14 mouse cellular contexts compared by ENCODE assay signal in the genomic region with DNA sequence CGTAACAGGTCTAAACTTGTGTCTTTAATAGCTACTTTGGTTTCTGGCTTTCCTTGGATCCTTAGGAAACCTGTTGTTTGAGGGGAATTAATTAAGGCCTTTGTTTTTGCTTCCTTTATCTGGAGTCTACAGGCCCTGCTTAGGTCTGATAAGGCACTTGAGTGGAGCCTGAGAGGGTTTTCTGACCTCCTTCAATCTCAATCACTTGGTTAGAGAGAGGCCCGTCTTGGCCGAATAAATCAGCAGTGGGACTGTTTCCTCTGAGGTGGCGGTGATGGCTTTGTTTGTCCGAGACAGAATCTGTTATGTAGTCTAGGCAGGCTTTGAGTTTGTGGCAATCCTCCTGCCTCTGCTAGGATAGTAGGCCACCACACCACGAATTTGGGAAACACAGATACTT. TPM values are rescaled to one million over a fixed set of nuclear protein-coding genes. Genes with fewer than 3 reads are reported as not detected.
DNase-seq lines count a peak whose midpoint lies in the region; ATAC-seq and TF ChIP-seq lines count a peak whose summit lies in the region.
"Had no signal": no experiment of that assay in that cellular context is flagged by ENCODE, and none has a peak within 500 bp of the region (broad histone marks: within the 10 kb centered on the region; RNA-seq: fewer than 3 reads in every experiment).

No protein-coding gene starts in this region.

- TF ChIP-seq POLR2A in lung, adult 2 months (IDR thresholded peaks at IDR 0.05; ENCODE audit: borderline replicate concordance, extremely low read depth, low read depth, low read length), result no peak

- H3K27me3 ChIP-seq in heart, embryonic 11.5 days (ENCODE audit: control insufficient read depth, insufficient read depth, low read length), result no peaks in the 10 kb centered on the region
- H3K27me3 ChIP-seq in lung, embryonic 15.5 days, result no peaks in the 10 kb centered on the region
- H3K27me3 ChIP-seq in heart, embryonic 16.5 days (ENCODE audit: control insufficient read depth, insufficient read depth, low read length), result no peaks in the 10 kb centered on the region

- 13% methylated on average over 6 of the region's 6 CpGs for WGBS in heart, embryonic 11.5 days (ENCODE audit: insufficient replicate concordance)
- WGBS in lung, embryonic 15.5 days, result 19% methylated on average over 6 of the region's 6 CpGs
- 27% methylated on average over 6 of the region's 6 CpGs for WGBS in lung, adult 2 months
- 28% methylated on average over 6 of the region's 6 CpGs for WGBS in heart, embryonic 16.5 days

- no peak for ATAC-seq in heart, embryonic 11.5 days (replicated peaks; ENCODE audit: insufficient number of reproducible peaks, low FRiP score, low TSS enrichment)
- ATAC-seq in lung, embryonic 15.5 days (ENCODE audit: borderline replicate concordance, extremely low read depth, low FRiP score, low TSS enrichment), result no peak
- ATAC-seq in heart, embryonic 16.5 days (replicated peaks; ENCODE audit: extremely low read depth, insufficient read depth, low FRiP score), result no peak

- DNase-seq in heart, postnatal 36 days, result no peak
- DNase-seq in lung, adult 2 months, result no peak
- peak; percentile 55 for DNase-seq in lung, postnatal 10 days
- no peak for DNase-seq in right cerebral cortex, postnatal 25 days
- DNase-seq: cerebellum, adult 11 months; kidney, postnatal 14 days; left cerebral cortex, postnatal 4 days; right cerebral cortex, postnatal 4 days; thymus, postnatal 14 days had no signal

- intact Hi-C loops in heart, postnatal 36 days (cut with DNase I), result loop anchor here (2.0 to 10.0 kb wide), 2 partner anchors 17 to 167 kb away; no protein-coding TSS in a partner anchor

- no peaks in the 10 kb centered on the region for H3K9me3 ChIP-seq in heart, embryonic 11.5 days (replicated peaks; ENCODE audit: control insufficient read depth, low read length)
- H3K9me3 ChIP-seq in lung, embryonic 15.5 days, result no peaks in the 10 kb centered on the region
- H3K9me3 ChIP-seq in heart, embryonic 16.5 days (replicated peaks; ENCODE audit: control insufficient read depth, low read length), result no peaks in the 10 kb centered on the region
- H3K9me3 ChIP-seq: midbrain, embryonic 10.5 days had no signal

- no peaks in the 10 kb centered on the region; the same call in 1 of the 2 replicates for H3K36me3 ChIP-seq in heart, embryonic 11.5 days (ENCODE audit: control insufficient read depth, insufficient read depth, low read length)
- 0 out of 2 replicates have a peak, but pooled peaks cover 2% of the 10 kb centered on the region for H3K36me3 ChIP-seq in lung, embryonic 15.5 days
- no peaks in the 10 kb centered on the region for H3K36me3 ChIP-seq in heart, embryonic 16.5 days (ENCODE audit: control insufficient read depth, insufficient read depth)

- H3K4me2 ChIP-seq in heart, embryonic 11.5 days, result peak overlapping the region; percentile 29
- peak overlapping the region; percentile 15; the same call in 1 of the 2 replicates for H3K4me2 ChIP-seq in lung, embryonic 15.5 days
- H3K4me2 ChIP-seq in heart, embryonic 16.5 days (ENCODE audit: low read depth, low read length), result peak overlapping the region; percentile 24; the same call in 1 of the 2 replicates

- TF ChIP-seq CTCF in lung, adult 2 months (IDR thresholded peaks at IDR 0.05; ENCODE audit: insufficient read depth, low read length), result no peak

- H3K4me1 ChIP-seq in heart, embryonic 11.5 days (ENCODE audit: control insufficient read depth, insufficient read depth, low read length), result peaks cover 61% of the 10 kb centered on the region
- peaks cover 68% of the 10 kb centered on the region for H3K4me1 ChIP-seq in lung, embryonic 15.5 days
- H3K4me1 ChIP-seq in lung, adult 2 months (ENCODE audit: control insufficient read depth, insufficient read depth, low read length), result peaks cover 40% of the 10 kb centered on the region
- H3K4me1 ChIP-seq in heart, embryonic 16.5 days (ENCODE audit: control insufficient read depth, insufficient read depth, low read length), result peaks cover 39% of the 10 kb centered on the region

- H3K4me3 ChIP-seq in heart, embryonic 11.5 days (ENCODE audit: low read depth, low read length), result no peak overlapping the region
- H3K4me3 ChIP-seq in lung, embryonic 15.5 days, result no peak overlapping the region
- no peak overlapping the region for H3K4me3 ChIP-seq in lung, adult 2 months (replicated peaks; ENCODE audit: extremely low read depth, low read depth, low read length)
- H3K4me3 ChIP-seq in heart, embryonic 16.5 days (ENCODE audit: low read length), result no peak overlapping the region
- H3K4me3 ChIP-seq: midbrain, embryonic 10.5 days had no signal

- peak overlapping the region; percentile 2; the same call in 1 of the 2 replicates for H3K9ac ChIP-seq in heart, embryonic 11.5 days (ENCODE audit: low read depth, low read length)
- no peak overlapping the region for H3K9ac ChIP-seq in lung, embryonic 15.5 days
- H3K9ac ChIP-seq in heart, embryonic 16.5 days (ENCODE audit: low read length), result no peak overlapping the region

- peak overlapping the region; percentile 55; the same call in 1 of the 2 replicates for H3K27ac ChIP-seq in heart, embryonic 11.5 days (ENCODE audit: low read depth, low read length)
- H3K27ac ChIP-seq in lung, embryonic 15.5 days, result peak overlapping the region; percentile 54
- peak overlapping the region; percentile 38 for H3K27ac ChIP-seq in heart, embryonic 16.5 days (ENCODE audit: low read length)
- H3K27ac ChIP-seq: midbrain, embryonic 10.5 days had no signal

RNA-seq across cellular contexts. Expression of gene Wnt2b, which starts 35.8 kb away (rescaled TPM):
- 1.7 and 1.9 TPM in 2 replicates for polyA plus RNA-seq in heart, embryonic 11.5 days (2014; fragmentation: Nextera tagmentation; extraction: Ambion mirVana)
- 1 to 10 TPM; 1.1 to 1.8 TPM for total RNA-seq in heart, postnatal 36 days (2021)
- polyA plus RNA-seq in lung, embryonic 15.5 days (2015; fragmentation: Nextera tagmentation; extraction: Ambion mirVana), result 2.0 and 2.4 TPM in 2 replicates
- 3.5 and 4.9 TPM in 2 replicates for polyA plus RNA-seq in lung, adult 2 months (2012; rRNA removed)
- polyA plus RNA-seq in heart, embryonic 16.5 days (2015; fragmentation: Nextera tagmentation; extraction: Ambion mirVana), result 1.0 and 1.1 TPM in 2 replicates
- total RNA-seq: granulocyte monocyte progenitor cell, adult 5-6 weeks had no signal

RNA-seq across cellular contexts. Expression of gene Cttnbp2nl, which starts 55.4 kb away (rescaled TPM):
- 26.1 and 35.7 TPM in 2 replicates for polyA plus RNA-seq in heart, embryonic 11.5 days (2014; fragmentation: Nextera tagmentation; extraction: Ambion mirVana)
- 10 to 100 TPM; 18.9 to 19.6 TPM for total RNA-seq in heart, postnatal 36 days (2021)
- polyA plus RNA-seq in lung, embryonic 15.5 days (2015; fragmentation: Nextera tagmentation; extraction: Ambion mirVana), result 32.9 and 34.5 TPM in 2 replicates
- polyA plus RNA-seq in lung, adult 2 months (2012; rRNA removed), result 18.5 and 21.6 TPM in 2 replicates
- 19.4 and 21.7 TPM in 2 replicates for polyA plus RNA-seq in heart, embryonic 16.5 days (2015; fragmentation: Nextera tagmentation; extraction: Ambion mirVana)
